Mouse (Mus musculus) forebrain, embryonic 16.5 days (tissue): Measurements from ENCODE around the gene Olfr1367. TPM values are rescaled to one million over a fixed set of nuclear protein-coding genes. Genes with fewer than 3 reads are reported as not detected.

Source experiments
- ATAC-seq: fragments of 200-750 bp; cut with Nextera tagmentation; 2 replicates; pipeline ENCODE4 v1.8.0; 2017; ENCODE audit warnings: mild to moderate bottlenecking, moderate library complexity
- H3K27ac ChIP-seq: fragments of 300-500 bp; sonication (generic); 2 replicates; pipeline ENCODE4 v1.5.1; 2014; ENCODE audit warnings: low read length, control low read depth
- H3K27me3 ChIP-seq: fragments of 300-500 bp; sonication (generic); replicated peaks from 2 replicates; pipeline ENCODE4 v1.6.1; 2014; ENCODE audit warnings: low read length; ENCODE audit not compliant: control insufficient read depth, insufficient read depth
- H3K36me3 ChIP-seq: fragments of 300-500 bp; sonication (generic); 2 replicates; pipeline ENCODE4 v1.6.1; 2014; ENCODE audit not compliant: control insufficient read depth, insufficient read depth
- H3K4me1 ChIP-seq: fragments of 300-500 bp; sonication (generic); replicated peaks from 2 replicates; pipeline ENCODE4 v1.6.1; 2014; ENCODE audit warnings: low read length; ENCODE audit not compliant: control insufficient read depth, insufficient read depth
- H3K4me2 ChIP-seq: fragments of 300-500 bp; sonication (generic); 2 replicates; pipeline ENCODE4 v1.6.1; 2014; ENCODE audit warnings: mild to moderate bottlenecking, low read length, control low read depth
- H3K4me3 ChIP-seq: fragments of 300-500 bp; sonication (generic); replicated peaks from 2 replicates; pipeline ENCODE4 v1.5.1; 2014; ENCODE audit warnings: mild to moderate bottlenecking, low read length, control low read depth
- H3K9ac ChIP-seq: fragments of 300-500 bp; sonication (generic); replicated peaks from 2 replicates; pipeline ENCODE4 v1.6.1; 2014; ENCODE audit warnings: low read depth, low read length, control low read depth
- H3K9me3 ChIP-seq: fragments of 300-500 bp; sonication (generic); 2 replicates; pipeline ENCODE4 v1.6.1; 2016; ENCODE audit warnings: low read length; ENCODE audit not compliant: control insufficient read depth
- WGBS: fragments of 180-500 bp; shearing (Covaris S2); extraction: QIAGEN DNeasy Blood & Tissue Kit; methylation state at CpG from one replicate; pipeline ENCODE4 v1.1.7; 2014; 5-methylcytosine and 5-hydroxymethylcytosine counted together
- polyA plus RNA-seq: library from polyadenylated mRNA; unstranded; fragments of >200 nt; fragmentation: Nextera tagmentation; extraction: Ambion mirVana; gene quantifications from 2 replicates; pipeline ENCODE4 v1.2.1, GENCODE M21; 2015

Gene Olfr1367
- polyA plus RNA-seq, 1 experiment from 2014 or later: not detected

DNA sequence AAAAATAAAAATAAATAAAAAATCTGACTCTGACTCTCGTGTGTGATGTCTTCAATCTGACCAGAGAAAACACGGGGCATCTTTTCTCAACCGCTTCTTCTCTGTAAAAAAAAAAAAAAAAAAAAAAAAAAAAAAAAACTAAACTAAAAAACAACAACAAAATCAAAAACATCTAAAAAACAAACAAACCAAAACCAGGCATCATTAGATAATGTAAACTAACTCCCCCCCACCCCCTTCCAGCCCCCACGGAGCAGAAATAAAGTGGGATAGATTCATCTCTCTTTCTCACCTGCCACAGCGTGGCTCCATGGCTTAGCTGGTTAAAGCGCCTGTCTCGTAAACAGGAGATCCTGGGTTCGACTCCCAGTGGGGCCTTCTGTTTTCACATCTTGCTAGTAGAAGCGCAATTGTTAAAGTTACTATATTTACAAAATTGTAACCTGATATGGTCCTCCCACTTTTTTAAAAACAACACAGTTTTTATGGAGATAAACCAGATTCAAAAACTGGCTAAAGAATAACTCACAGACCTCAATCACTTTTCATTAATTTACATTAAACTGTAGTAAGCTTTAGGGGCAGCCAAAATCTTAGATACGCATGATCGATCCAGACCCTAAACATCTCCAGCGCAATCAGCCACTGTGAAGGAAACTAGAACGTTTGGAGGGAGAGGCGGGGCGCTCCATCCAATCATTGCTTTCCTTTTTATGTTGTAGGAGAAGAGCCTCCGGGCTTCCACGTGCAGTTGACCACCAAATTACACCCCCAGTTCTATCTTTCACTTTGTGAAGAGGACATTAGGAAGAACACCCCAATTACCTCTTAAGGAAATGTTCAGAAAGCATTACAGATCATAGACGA lies 24.0 kb upstream of the Olfr1367 start:
- H3K9ac ChIP-seq: no peak overlapping the region
- H3K4me2 ChIP-seq: peak overlapping the region; percentile 49
- no peak overlapping the region for H3K27ac ChIP-seq
- H3K4me1 ChIP-seq: peaks cover 8% of the 10 kb centered on the region
- 10% methylated on average over 18 of the region's 18 CpGs for WGBS
- no peak for ATAC-seq
- H3K4me3 ChIP-seq: peak overlapping the region; percentile 38
- no peaks in the 10 kb centered on the region for H3K9me3 ChIP-seq
- H3K36me3 ChIP-seq: no peaks in the 10 kb centered on the region
- H3K27me3 ChIP-seq: no peaks in the 10 kb centered on the region

DNA sequence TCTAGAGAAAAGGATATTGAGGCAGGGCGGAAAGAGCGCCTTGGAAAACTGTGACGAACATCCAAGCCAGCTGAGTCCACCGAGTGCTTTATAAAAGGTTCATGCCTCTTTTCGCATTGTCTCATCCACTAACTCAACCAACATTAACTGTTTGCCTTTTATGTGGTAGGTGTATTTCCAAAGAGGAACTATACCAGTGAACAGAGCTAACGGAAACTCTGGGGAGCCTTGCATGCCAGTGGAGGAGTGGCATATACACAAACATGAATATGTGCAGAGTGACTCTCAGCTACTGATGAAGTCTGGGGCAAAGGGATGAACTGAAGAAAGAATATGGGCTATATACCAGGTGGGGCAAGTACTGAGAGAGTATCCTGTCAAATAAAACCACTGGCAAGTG lies 23.3 kb upstream of the Olfr1367 start:
- Histone ChIP-seq H3K27me3 (no peaks in the 10 kb centered on the region), H3K4me2 (peak overlapping the region; percentile 39)
- 64% methylated on average over 6 of the region's 6 CpGs for WGBS

DNA sequence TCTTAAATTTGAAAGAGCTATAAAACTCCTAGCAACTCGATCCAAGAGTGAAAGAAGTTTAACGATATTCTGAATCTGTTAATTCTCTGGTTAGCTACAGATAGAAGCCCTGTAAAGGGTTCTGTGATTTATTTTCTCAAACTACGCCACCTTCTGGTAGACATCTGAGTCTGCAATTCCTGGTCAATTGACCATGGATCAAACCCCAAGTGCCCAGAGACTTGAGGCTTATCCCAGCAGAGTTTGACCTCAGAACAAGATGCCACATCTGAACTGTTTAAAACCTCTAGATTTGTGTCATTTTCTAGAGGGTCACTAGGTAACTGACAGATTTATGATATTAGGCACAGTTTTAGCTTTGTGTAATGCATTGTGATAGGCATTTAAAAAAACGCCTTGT lies 20.5 kb upstream of the Olfr1367 start:
- ATAC-seq: no peak
- Histone ChIP-seq H3K9ac (no peak overlapping the region), H3K4me2 (peak overlapping the region; percentile 60), H3K4me3 (no peak overlapping the region), H3K27me3 (no peaks in the 10 kb centered on the region), H3K36me3 (no peaks in the 10 kb centered on the region), H3K9me3 (no peaks in the 10 kb centered on the region), H3K4me1 (peaks cover 8% of the 10 kb centered on the region), H3K27ac (no peak overlapping the region)
- WGBS: 13% methylated on average over 4 of the region's 4 CpGs

More for the DNA sequence above, 23.3 kb upstream of the Olfr1367 start:
- no peak overlapping the region for H3K27ac ChIP-seq
- ATAC-seq: no peak
- no peak overlapping the region for H3K9ac ChIP-seq
- H3K9me3 ChIP-seq: no peaks in the 10 kb centered on the region
- H3K36me3 ChIP-seq: no peaks in the 10 kb centered on the region
- H3K4me3 ChIP-seq: peak overlapping the region; percentile 5; the same call in 1 of the 2 replicates
- H3K4me1 ChIP-seq: peaks cover 8% of the 10 kb centered on the region

DNA sequence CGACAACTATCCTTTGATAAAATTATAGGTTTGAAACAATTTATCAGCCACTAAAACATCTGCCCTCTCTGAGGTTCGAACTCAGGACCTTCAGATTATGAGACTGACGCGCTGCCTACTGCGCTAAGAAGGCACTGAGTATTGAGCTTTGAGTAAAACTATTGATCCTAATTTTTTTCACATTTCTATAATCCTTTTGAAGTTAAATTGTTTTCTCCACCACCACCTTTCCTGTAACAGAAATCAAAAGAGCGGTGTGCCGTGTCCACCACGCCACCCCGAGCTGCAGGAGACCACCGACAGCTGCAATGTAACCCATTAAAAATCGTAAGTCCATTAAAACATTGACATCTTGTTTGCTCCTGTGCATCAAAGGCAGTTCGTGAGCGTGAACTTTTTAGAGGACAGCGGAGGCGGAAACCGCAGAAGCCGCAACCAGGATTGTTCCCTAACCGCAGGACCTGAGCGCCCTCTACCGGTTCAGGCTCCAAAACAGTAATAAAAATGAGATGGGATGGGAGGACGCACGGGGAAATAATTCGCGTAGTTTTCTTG lies 20.0 kb upstream of the Olfr1367 start:
- Histone ChIP-seq H3K9ac (0 out of 2 replicates have a peak overlapping the region, but pooled peaks have one; percentile 3), H3K27ac (no peak overlapping the region), H3K4me3 (peak overlapping the region; percentile 45), H3K4me2 (peak overlapping the region; percentile 60), H3K9me3 (no peaks in the 10 kb centered on the region), H3K4me1 (peaks cover 8% of the 10 kb centered on the region), H3K27me3 (no peaks in the 10 kb centered on the region), H3K36me3 (no peaks in the 10 kb centered on the region)
- WGBS: under 1% methylated on average over 24 of the region's 24 CpGs
- peak; percentile 81 for ATAC-seq

DNA sequence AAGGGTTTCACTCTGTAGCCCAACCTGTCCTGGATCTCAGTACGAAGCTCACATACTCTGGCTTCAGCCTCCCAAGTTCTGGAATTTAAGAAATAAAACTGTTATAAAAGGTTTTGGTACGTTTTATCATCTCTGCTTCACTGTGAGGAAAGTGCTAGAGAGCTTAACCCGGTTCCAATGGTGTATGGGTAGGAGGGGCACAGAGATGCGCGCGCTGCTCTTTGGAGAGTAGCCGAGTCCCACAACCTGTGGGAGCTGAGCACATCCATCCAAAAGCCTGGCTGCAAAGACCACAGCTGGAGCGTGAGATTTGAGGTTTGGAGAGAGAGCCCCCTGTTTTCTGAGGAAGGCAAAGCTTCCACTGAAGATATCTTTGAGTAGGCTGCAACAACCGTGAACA lies 19.3 kb upstream of the Olfr1367 start:
- ATAC-seq: no peak
- Histone ChIP-seq H3K36me3 (no peaks in the 10 kb centered on the region), H3K9me3 (no peaks in the 10 kb centered on the region), H3K27ac (no peak overlapping the region), H3K4me1 (peaks cover 4% of the 10 kb centered on the region; the same call in 1 of the 2 replicates), H3K9ac (0 out of 2 replicates have a peak overlapping the region, but pooled peaks have one; percentile 3), H3K4me2 (peak overlapping the region; percentile 60), H3K27me3 (no peaks in the 10 kb centered on the region), H3K4me3 (peak overlapping the region; percentile 45)
- under 1% methylated on average over 9 of the region's 9 CpGs for WGBS

DNA sequence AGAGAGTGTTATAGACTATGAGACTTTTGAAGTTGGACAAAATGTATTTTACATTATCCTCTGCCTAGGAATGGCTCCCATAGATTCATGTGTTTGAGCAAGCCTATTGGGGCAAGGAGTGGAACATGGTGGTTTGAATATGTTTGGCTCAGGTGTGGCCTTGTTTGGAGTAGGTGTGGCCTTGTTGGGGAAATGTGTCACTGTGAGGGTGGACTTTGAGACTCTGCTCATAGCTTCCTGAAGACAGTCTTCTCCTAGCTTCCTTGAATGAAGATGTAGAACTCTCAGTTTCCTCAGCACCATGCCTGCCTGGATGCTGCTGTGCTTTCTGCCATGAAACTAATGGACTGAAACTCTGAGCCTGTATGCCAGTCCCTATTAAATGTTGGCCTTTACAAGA lies 3.9 kb downstream of the Olfr1367 start:
- no peak overlapping the region for H3K4me2 ChIP-seq

DNA sequence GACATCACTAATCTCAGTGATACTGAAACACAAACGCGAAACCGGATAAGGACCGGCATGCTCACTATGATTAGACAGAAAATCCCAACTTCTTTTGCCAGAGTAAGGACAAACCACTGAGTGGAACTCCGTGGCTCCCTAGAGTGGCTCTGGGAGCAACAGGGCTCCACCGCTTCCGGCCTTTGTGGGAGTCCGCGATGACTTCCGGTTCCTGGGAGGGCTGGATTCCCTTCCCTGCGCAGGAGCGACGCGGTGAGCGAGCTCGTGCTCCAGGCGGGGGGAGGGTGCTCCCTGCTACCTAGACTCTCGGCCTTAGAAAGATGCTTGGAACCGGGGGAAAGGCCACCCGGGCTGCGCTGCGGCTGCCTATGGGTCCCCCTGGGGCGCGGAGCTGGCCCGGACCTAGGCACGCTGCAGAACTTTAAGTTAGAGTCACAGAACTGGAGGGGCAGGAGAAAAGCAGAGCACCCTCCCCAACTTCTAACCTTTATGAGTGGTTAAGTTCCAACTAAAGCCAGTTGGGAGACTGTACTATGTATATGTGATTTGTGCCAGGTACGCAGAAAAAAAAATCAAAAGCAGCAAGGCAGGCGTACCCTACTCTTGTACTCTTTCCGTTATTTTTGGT lies 16.0 kb downstream of the Olfr1367 start, which contains the start of gene Zscan12:
TSS of gene Zscan12 (plus strand) at position 200 of the 628 bp plus-strand sequence.
- no peaks in the 10 kb centered on the region for H3K36me3 ChIP-seq
- peak within 1 kb of the TSS; percentile 78 for H3K4me2 ChIP-seq
- peaks cover 20% of the 10 kb centered on the region for H3K4me1 ChIP-seq
- H3K9me3 ChIP-seq: no peaks in the 10 kb centered on the region
- H3K27me3 ChIP-seq: no peaks in the 10 kb centered on the region
- peak within 1 kb of the TSS; percentile 90 for H3K4me3 ChIP-seq
- peak within 1 kb of the TSS; percentile 59 for H3K27ac ChIP-seq
- under 1% methylated on average over 28 of the region's 29 CpGs for WGBS
- peak within 1 kb of the TSS; percentile 95 for H3K9ac ChIP-seq
- ATAC-seq: peak; percentile 100

More for the DNA sequence above, 3.9 kb downstream of the Olfr1367 start:
- H3K27ac ChIP-seq: no peak overlapping the region
- no peaks in the 10 kb centered on the region for H3K36me3 ChIP-seq
- no peak overlapping the region for H3K4me3 ChIP-seq
- H3K27me3 ChIP-seq: no peaks in the 10 kb centered on the region
- no peaks in the 10 kb centered on the region for H3K4me1 ChIP-seq
- H3K9me3 ChIP-seq: no peaks in the 10 kb centered on the region
- H3K9ac ChIP-seq: no peak overlapping the region
- ATAC-seq: no peak

DNA sequence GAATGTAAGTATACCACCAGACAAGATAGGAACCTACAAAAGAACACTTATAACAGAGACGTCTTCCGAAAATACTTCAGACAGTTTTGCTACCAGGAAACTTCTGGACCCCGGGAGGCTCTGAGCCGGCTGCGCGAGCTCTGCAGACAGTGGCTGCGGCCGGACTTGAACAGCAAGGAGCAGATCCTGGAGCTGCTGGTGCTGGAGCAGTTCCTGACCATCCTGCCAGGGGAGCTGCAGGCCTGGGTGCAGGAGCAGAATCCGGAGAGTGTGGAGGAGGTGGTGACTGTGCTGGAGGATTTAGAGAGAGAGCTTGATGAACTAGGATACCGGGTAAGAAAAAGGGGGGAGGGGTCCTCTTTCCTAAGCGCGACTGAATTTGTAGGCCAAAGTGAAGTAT lies 17.0 kb downstream of the Olfr1367 start:
- 57% methylated on average over 12 of the region's 12 CpGs for WGBS
- no peaks in the 10 kb centered on the region for H3K9me3 ChIP-seq
- 0 out of 2 replicates have a peak overlapping the region, but pooled peaks have one; percentile 44 for H3K9ac ChIP-seq
- H3K4me2 ChIP-seq: peak overlapping the region; percentile 78
- ATAC-seq: no peak
- peaks cover 20% of the 10 kb centered on the region for H3K4me1 ChIP-seq
- no peaks in the 10 kb centered on the region for H3K27me3 ChIP-seq
- peak overlapping the region; percentile 90 for H3K4me3 ChIP-seq
- peaks cover 3% of the 10 kb centered on the region for H3K36me3 ChIP-seq
- H3K27ac ChIP-seq: no peak overlapping the region

DNA sequence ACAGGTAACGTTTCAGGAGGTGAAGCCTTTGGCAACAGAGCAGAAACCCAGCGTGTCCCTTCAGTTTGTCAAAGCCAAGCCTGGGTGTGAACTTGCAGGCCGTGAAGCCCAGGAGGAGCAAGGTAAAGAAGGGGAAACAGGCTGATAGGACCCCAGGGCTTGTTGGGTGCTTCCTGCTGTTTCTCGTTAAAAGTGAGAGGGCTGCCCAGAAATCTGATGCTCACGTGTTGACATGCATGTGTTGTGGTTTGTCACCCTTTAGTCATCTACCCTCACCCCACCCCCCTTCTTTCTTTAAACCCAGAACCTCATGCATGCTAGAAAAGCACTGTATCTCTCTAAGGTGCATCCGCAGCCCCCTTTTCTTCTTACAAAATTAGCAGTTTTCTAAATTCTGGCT lies 19.9 kb downstream of the Olfr1367 start:
- H3K36me3 ChIP-seq: peaks cover 19% of the 10 kb centered on the region
- peaks cover 20% of the 10 kb centered on the region for H3K4me1 ChIP-seq
- no peaks in the 10 kb centered on the region for H3K9me3 ChIP-seq
- no peak for ATAC-seq
- H3K4me2 ChIP-seq: no peak overlapping the region
- H3K4me3 ChIP-seq: no peak overlapping the region
- no peak overlapping the region for H3K27ac ChIP-seq
- H3K27me3 ChIP-seq: no peaks in the 10 kb centered on the region
- WGBS: 83% methylated on average over 6 of the region's 6 CpGs
- H3K9ac ChIP-seq: no peak overlapping the region
